Mouse (Mus musculus) hindbrain, postnatal 0 days (tissue): Measurements from ENCODE around the gene Peli2. TPM values are rescaled to one million over a fixed set of nuclear protein-coding genes. Genes with fewer than 3 reads are reported as not detected.

Experiments
- ATAC-seq: fragments of 200-750 bp; cut with Nextera tagmentation; 2 replicates; pipeline ENCODE4 v1.8.0; 2017; ENCODE audit warnings: mild to moderate bottlenecking, moderate TSS enrichment, moderate library complexity
- DNase-seq: peaks from one replicate; pipeline ENCODE4 v3.0.0-alpha.2; 2015; ENCODE audit warnings: low spot score
- H3K27ac ChIP-seq: fragments of 300-500 bp; sonication (generic); 2 replicates; pipeline ENCODE4 v1.5.1; 2014; ENCODE audit warnings: mild to moderate bottlenecking
- H3K27me3 ChIP-seq: fragments of 300-500 bp; sonication (generic); 2 replicates; pipeline ENCODE4 v1.6.1; 2014; ENCODE audit warnings: low read length, mixed read lengths; ENCODE audit not compliant: insufficient read depth
- H3K36me3 ChIP-seq: fragments of 300-500 bp; sonication (generic); 2 replicates; pipeline ENCODE4 v1.6.1; 2014; ENCODE audit warnings: low read length, mixed read lengths; ENCODE audit not compliant: insufficient read depth
- H3K4me1 ChIP-seq: fragments of 300-500 bp; sonication (generic); 2 replicates; pipeline ENCODE4 v1.6.1; 2014; ENCODE audit warnings: antibody characterized with exemption, low read length, mixed read lengths; ENCODE audit not compliant: insufficient read depth
- H3K4me2 ChIP-seq: fragments of 300-500 bp; sonication (generic); 2 replicates; pipeline ENCODE4 v1.6.1; 2014; ENCODE audit warnings: low read depth, mild to moderate bottlenecking, low read length, moderate library complexity, mixed read lengths
- H3K4me3 ChIP-seq: fragments of 300-500 bp; sonication (generic); 2 replicates; pipeline ENCODE4 v1.5.1; 2014; ENCODE audit warnings: low read length
- H3K9ac ChIP-seq: fragments of 300-500 bp; sonication (generic); replicated peaks from 2 replicates; pipeline ENCODE4 v1.6.1; 2014; ENCODE audit warnings: mild to moderate bottlenecking, low read length, moderate library complexity, mixed read lengths
- H3K9me3 ChIP-seq: fragments of 300-500 bp; sonication (generic); 2 replicates; pipeline ENCODE4 v1.6.1; 2016; ENCODE audit warnings: low read length, mixed read lengths
- CTCF ChIP-seq: IDR thresholded peaks from 2 replicates; pipeline ENCODE4 v1.5.1; 2016; ENCODE audit warnings: antibody characterized with exemption, control low read depth, low read depth
- WGBS: fragments of 180-500 bp; shearing (Covaris S2); extraction: QIAGEN DNeasy Blood & Tissue Kit; methylation state at CpG from one replicate; pipeline ENCODE4 v1.1.7; 2014; 5-methylcytosine and 5-hydroxymethylcytosine counted together
- polyA plus RNA-seq: library from polyadenylated mRNA; unstranded; fragments of >200 nt; fragmentation: Nextera tagmentation; extraction: Ambion mirVana; gene quantifications from 2 replicates; pipeline ENCODE4 v1.2.1, GENCODE M21; 2015
- total RNA-seq: library from RNA; depleted of rRNA; stranded (reverse); fragments of >200 nt; gene quantifications from 2 replicates; pipeline ENCODE4 v1.2.3, GENCODE M21; 2014

Gene Peli2
- total and polyA plus RNA-seq, 2 experiments from 2014 or later, result 16.5 to 38.8 TPM

DNA sequence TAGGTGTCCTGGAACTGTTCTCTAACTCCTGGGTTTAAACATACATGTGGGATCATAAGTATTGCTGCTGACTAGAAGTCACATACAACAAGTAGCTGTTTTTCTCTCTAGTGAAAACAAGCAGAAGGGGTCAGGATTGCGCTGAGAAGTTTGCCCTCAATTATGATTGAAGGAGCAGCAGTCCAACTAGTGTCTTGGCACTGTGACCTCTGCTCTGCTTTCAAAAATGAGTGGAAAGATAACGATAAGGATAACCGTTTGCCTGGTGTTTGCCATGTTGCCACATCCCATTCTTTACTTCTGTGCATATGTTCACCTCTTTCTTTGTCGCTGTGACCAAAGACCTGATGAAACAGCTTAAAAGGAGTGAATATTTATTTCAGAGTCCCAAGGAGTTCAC, 167.0 kb downstream of the Peli2 start:
- ATAC-seq (no peak), DNase-seq (no peak)
- H3K36me3 ChIP-seq, result no peaks in the 10 kb centered on the region
- no peak overlapping the region for H3K27ac ChIP-seq
- TF ChIP-seq CTCF, result no peak
- no peaks in the 10 kb centered on the region for H3K4me1 ChIP-seq
- H3K27me3 ChIP-seq, result no peaks in the 10 kb centered on the region
- no peak overlapping the region for H3K4me2 ChIP-seq
- H3K4me3 ChIP-seq, result no peak overlapping the region
- H3K9me3 ChIP-seq, result no peaks in the 10 kb centered on the region
- WGBS, result 90% methylated on average over 4 of the region's 4 CpGs
- H3K9ac ChIP-seq, result no peak overlapping the region

DNA sequence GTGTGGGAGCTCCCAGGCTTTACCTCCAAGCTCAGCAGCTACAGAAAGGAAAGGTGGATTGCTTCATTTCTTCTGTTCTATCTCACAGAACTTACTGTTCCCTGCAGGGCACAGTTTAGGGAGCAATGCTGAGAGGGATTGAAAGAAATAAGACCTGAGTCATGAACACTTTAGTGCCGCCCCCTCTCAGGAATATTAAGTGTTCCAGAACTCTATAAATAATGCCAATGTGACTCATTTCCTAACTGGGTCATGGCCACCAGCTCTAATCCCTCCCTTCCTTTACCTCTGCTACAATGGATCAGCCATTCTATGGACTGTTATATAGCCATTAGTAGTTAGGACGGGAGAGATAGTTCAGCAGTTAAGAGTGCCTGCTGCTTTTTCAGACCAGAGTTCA, 168.0 kb downstream of the Peli2 start:
- no peaks in the 10 kb centered on the region for H3K27me3 ChIP-seq
- WGBS, result 82% methylated on average over 2 of the region's 2 CpGs

DNA sequence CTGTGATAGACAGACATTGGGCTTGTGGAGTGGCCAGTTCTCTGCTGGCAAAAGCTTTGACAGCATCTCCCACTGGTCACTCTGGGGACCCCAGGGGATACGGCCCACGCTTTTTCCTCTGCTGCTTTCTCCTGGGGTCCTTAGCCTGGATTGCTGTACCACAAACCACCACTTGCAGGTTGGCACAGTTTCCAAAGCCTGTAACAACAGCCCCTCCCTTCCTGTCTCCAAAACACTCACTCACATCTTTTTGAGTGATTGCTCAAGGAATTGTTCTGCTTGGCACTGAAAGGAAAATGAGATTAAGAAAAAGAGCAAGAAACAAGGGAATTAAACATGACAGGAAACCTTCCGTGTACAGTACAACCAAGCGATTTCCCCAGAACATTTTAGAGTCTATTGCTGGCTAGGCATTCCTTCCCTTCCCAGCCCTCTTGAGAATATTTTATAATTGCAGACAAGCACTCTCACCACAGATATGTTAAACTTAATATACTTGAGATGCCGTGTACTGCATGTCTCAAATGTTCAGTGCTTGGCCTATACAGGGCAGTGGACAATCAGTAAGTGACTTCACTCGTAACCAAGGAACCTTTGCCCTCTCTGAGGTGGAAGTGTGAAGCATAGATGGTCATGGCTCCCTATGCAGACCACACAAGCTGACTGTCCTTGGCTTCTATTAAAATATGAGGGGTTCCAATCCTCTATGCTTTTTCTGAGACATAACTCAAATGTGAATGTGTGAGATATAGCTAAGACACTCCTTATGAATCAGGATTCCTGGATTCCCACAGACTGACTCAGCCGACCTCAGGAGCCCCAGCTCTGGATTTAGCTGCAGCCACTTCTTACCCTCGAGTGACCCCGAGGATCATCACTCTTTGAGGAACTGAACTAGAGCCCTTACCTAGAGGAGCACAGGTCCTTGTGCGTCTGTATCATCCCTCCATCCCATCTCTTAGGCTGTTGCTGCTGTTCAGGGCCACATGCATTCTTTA, 169.3 kb downstream of the Peli2 start:
- Histone ChIP-seq H3K4me2 (no peak overlapping the region), H3K9ac (no peak overlapping the region), H3K27me3 (no peaks in the 10 kb centered on the region), H3K4me3 (no peak overlapping the region), H3K4me1 (no peaks in the 10 kb centered on the region), H3K36me3 (no peaks in the 10 kb centered on the region), H3K9me3 (no peaks in the 10 kb centered on the region), H3K27ac (no peak overlapping the region)
- TF ChIP-seq CTCF, result peak; percentile 40
- 77% methylated on average over 10 of the region's 10 CpGs for WGBS
- ATAC-seq (no peak; the same call in 1 of the 2 replicates), DNase-seq (peak; percentile 5)

More for the DNA sequence above, 168.0 kb downstream of the Peli2 start:
- no peaks in the 10 kb centered on the region for H3K36me3 ChIP-seq
- H3K4me3 ChIP-seq, result no peak overlapping the region
- ATAC-seq (no peak), DNase-seq (no peak)
- H3K27ac ChIP-seq, result no peak overlapping the region
- no peak overlapping the region for H3K9ac ChIP-seq
- no peaks in the 10 kb centered on the region for H3K9me3 ChIP-seq
- no peaks in the 10 kb centered on the region for H3K4me1 ChIP-seq
- no peak for TF ChIP-seq CTCF
- no peak overlapping the region for H3K4me2 ChIP-seq

DNA sequence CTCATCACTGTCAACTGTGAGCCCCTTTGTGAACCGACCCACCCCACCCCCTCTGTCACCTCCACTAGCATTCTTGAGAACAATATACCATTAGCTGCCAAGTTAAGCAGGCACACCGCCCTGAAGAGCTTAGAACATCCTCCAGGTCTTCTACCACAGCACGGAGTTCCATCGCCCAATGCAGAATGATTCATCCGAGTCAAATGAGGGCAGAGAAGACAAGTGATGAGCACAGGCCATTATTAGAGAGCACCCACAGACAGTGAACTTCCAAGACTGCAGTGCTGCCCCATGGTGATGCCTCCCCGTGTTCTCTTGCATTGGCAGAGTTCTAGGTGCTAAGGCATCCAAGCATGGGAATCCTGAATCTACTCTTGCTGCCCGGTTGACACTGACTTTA, 172.9 kb downstream of the Peli2 start:
- no peak overlapping the region for H3K4me3 ChIP-seq
- ATAC-seq (no peak), DNase-seq (no peak)
- no peaks in the 10 kb centered on the region for H3K36me3 ChIP-seq
- H3K4me1 ChIP-seq, result peaks cover 4% of the 10 kb centered on the region; the same call in 1 of the 2 replicates
- no peak overlapping the region for H3K9ac ChIP-seq
- no peak overlapping the region for H3K27ac ChIP-seq
- TF ChIP-seq CTCF, result no peak
- WGBS, result 94% methylated on average over 7 of the region's 7 CpGs
- no peak overlapping the region for H3K4me2 ChIP-seq
- no peaks in the 10 kb centered on the region for H3K9me3 ChIP-seq
- H3K27me3 ChIP-seq, result no peaks in the 10 kb centered on the region

DNA sequence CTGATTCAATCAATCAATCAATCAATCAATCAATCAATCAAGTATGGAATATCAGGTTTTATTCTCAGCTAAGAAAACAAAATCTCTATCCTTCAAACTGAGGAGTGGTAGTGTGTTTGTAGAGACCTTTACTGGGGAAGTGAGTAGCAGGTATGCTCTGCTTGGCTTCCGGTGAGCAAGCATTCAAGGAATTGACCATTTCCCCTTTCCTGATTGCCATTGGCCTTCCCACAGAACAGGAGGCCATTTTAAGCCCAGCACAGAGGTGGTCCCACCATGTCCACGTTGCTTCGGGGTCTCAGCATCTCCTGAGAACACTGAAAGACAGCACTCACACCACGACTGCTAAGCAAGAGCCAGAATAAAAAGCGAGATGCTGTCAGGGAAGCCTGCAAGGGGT, 174.8 kb downstream of the Peli2 start:
- H3K9ac ChIP-seq, result no peak overlapping the region
- DNase-seq (no peak), ATAC-seq (no peak)
- no peaks in the 10 kb centered on the region for H3K9me3 ChIP-seq
- no peak for TF ChIP-seq CTCF
- H3K36me3 ChIP-seq, result no peaks in the 10 kb centered on the region
- no peak overlapping the region for H3K4me2 ChIP-seq
- no peaks in the 10 kb centered on the region for H3K27me3 ChIP-seq
- WGBS, result 56% methylated on average over 5 of the region's 5 CpGs
- peaks cover 4% of the 10 kb centered on the region; the same call in 1 of the 2 replicates for H3K4me1 ChIP-seq
- no peak overlapping the region; the same call in 1 of the 2 replicates for H3K27ac ChIP-seq
- H3K4me3 ChIP-seq, result no peak overlapping the region

DNA sequence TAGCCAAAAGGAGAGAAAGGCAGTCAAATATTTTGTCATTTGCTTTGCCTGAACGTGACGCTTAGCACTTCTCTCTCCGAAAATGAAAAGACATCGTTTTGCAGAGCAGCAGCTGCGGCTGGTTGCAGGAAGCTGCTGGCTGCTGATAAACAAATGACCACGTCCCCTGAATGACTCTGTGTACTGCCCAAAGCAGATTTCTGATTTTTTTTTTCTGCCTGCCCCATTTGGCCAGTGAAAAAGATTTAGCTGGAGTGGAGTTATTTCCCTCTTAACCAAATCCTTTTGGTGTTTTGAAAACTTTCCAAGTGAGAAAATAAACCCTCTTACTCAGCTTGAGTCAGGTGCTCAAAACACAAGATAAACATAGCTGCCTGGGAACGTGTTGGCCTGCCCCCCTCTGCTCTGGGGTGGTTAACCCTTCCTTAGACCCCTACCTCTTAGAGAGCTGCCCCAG, 175.2 kb downstream of the Peli2 start:
- H3K4me1 ChIP-seq, result peaks cover 4% of the 10 kb centered on the region; the same call in 1 of the 2 replicates
- 33% methylated on average over 7 of the region's 7 CpGs for WGBS
- H3K4me2 ChIP-seq, result no peak overlapping the region
- no peak overlapping the region for H3K9ac ChIP-seq
- H3K4me3 ChIP-seq, result no peak overlapping the region
- no peak overlapping the region; the same call in 1 of the 2 replicates for H3K27ac ChIP-seq
- no peak for TF ChIP-seq CTCF
- ATAC-seq, result no peak
- H3K27me3 ChIP-seq, result no peaks in the 10 kb centered on the region
- no peak for DNase-seq
- H3K36me3 ChIP-seq, result no peaks in the 10 kb centered on the region
- H3K9me3 ChIP-seq, result no peaks in the 10 kb centered on the region

DNA sequence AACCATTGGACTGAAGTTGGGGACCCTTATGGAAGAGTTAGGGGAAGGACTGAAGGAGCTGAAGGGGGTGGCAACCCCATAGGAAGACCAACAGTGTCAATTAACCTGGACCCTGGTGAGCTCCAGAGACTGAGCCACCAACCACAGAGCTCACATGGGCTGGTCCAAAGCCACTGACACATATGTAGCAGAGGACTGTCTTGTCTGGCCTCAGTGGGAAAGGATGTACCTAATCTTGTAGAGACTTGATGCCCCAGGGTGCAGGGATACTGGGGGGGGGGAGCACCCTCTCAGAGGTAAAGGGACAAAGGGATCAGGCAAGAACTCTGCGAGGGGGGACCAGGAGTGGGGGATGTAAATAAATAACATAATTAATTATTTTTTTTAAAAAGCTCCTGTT, 176.2 kb downstream of the Peli2 start:
- Histone ChIP-seq H3K36me3 (no peaks in the 10 kb centered on the region), H3K4me1 (peaks cover 4% of the 10 kb centered on the region; the same call in 1 of the 2 replicates), H3K27me3 (no peaks in the 10 kb centered on the region), H3K27ac (no peak overlapping the region), H3K4me3 (no peak overlapping the region), H3K4me2 (no peak overlapping the region), H3K9me3 (no peaks in the 10 kb centered on the region), H3K9ac (no peak overlapping the region)
- no peak for TF ChIP-seq CTCF
- no peak for DNase-seq
- 93% methylated on average over 1 of the region's 1 CpGs for WGBS
- no peak for ATAC-seq
